Mouse (Mus musculus): ENCODE results near the gene Kpna2.
"Not testable (repeated sequence)": the region's sequence is repeated elsewhere in the genome, so short reads cannot be mapped to it uniquely, and the experiment has no call there.

Gene Kpna2

GRCm38 (mm10) chr11:107018606-107019005 lies 19.3 kb upstream of the Kpna2 start:
- peak; percentile 88 for DNase-seq (ENCODE audit: low read depth, low spot score)

GRCm38 (mm10) chr11:107017339-107017886 lies 18.1 kb upstream of the Kpna2 start:
- no peak for DNase-seq (ENCODE audit: low read depth, low spot score)

- DNase-seq (ENCODE audit: low read depth, low spot score), result no peak
Observed at GRCm38 (mm10) chr11:107016893-107017292, 17.6 kb upstream of the Kpna2 start.

GRCm38 (mm10) chr11:107015535-107016187 lies 16.3 kb upstream of the Kpna2 start:
- DNase-seq (ENCODE audit: low read depth, low spot score), result peak; percentile 87

- peak; percentile 85 for DNase-seq (ENCODE audit: low read depth, low spot score)
Observed at GRCm38 (mm10) chr11:107014597-107015309, 15.4 kb upstream of the Kpna2 start.

GRCm38 (mm10) chr11:107014020-107014585 lies 14.8 kb upstream of the Kpna2 start:
- peak; percentile 79 for DNase-seq (ENCODE audit: low read depth, low spot score)

GRCm38 (mm10) chr11:107012324-107013017 lies 13.1 kb upstream of the Kpna2 start:
- peak; percentile 97 for DNase-seq (ENCODE audit: low read depth, low spot score)

GRCm38 (mm10) chr11:107011669-107012323 lies 12.5 kb upstream of the Kpna2 start:
- no peak for DNase-seq (ENCODE audit: low read depth, low spot score)

- no peak for DNase-seq (ENCODE audit: low read depth, low spot score)
Observed at GRCm38 (mm10) chr11:107011171-107011570, 11.8 kb upstream of the Kpna2 start.

- DNase-seq (ENCODE audit: low read depth, low spot score), result no peak
Observed at GRCm38 (mm10) chr11:107010447-107010846, 11.1 kb upstream of the Kpna2 start.

- DNase-seq (ENCODE audit: low read depth, low spot score), result no peak
Observed at GRCm38 (mm10) chr11:107005538-107005937, 6.2 kb upstream of the Kpna2 start.

GRCm38 (mm10) chr11:107001760-107002675 lies 2.7 kb upstream of the Kpna2 start:
- peak; percentile 66 for DNase-seq (ENCODE audit: low read depth, low spot score)

- no peak for DNase-seq (ENCODE audit: low read depth, low spot score)
Observed at GRCm38 (mm10) chr11:106999949-107000513, 690 bp upstream of the Kpna2 start.

GRCm38 (mm10) chr11:106998651-106999150 lies 640 bp downstream of the Kpna2 start:
- DNase-seq (ENCODE audit: low read depth, low spot score), result peak; percentile 41

- DNase-seq (ENCODE audit: low read depth, low spot score), result no peak
Observed at GRCm38 (mm10) chr11:106997976-106998375, 1.4 kb downstream of the Kpna2 start.

GRCm38 (mm10) chr11:106996492-106996891 lies 2.8 kb downstream of the Kpna2 start:
- not testable (repeated sequence) for DNase-seq (ENCODE audit: low read depth, low spot score)

- DNase-seq (ENCODE audit: low read depth, low spot score), result no peak
Observed at GRCm38 (mm10) chr11:106994246-106995085, 4.9 kb downstream of the Kpna2 start.

GRCm38 (mm10) chr11:106987384-106987783 lies 12.0 kb downstream of the Kpna2 start:
- DNase-seq (ENCODE audit: low read depth, low spot score), result no peak

Data from ES-CJ7 (cell line).